Mouse (Mus musculus) mouse embryonic stem cell (cell line): ENCODE data around the gene Gnb4.

ENCODE experiments used
- in situ Hi-C, 2 experiments: fragments of 300-500 bp; cut with MboI; formaldehyde crosslinking; loops; 1 replicate in 1 of 2; 3 replicates in 1 of 2; pipeline ENCODE4 v1.14.3; 2019 to 2020; ENCODE audit warnings: low sequenced_read_pairs in 2 of 2, low pct_unique_long_range_greater_than_20kb in 1 of 2, mixed read lengths in 1 of 2; ENCODE audit not compliant: unreplicated experiment in 1 of 2

The Gnb4 gene

GRCm38 (mm10) chr3:32617053-32617642 lies 763 bp upstream of the Gnb4 start:
- in situ Hi-C loops = no loop called here

GRCm38 (mm10) chr3:32616006-32616330 lies 417 bp downstream of the Gnb4 start:
- in situ Hi-C loops = no loop called here

- in situ Hi-C loops = no loop called here
Measured at GRCm38 (mm10) chr3:32615376-32615775, 1.0 kb downstream of the Gnb4 start.

- in situ Hi-C loops = no loop called here
Measured at GRCm38 (mm10) chr3:32614786-32615185, 1.6 kb downstream of the Gnb4 start.

GRCm38 (mm10) chr3:32611606-32612170 lies 4.7 kb downstream of the Gnb4 start:
- in situ Hi-C loops = no loop called here

- in situ Hi-C loops = no loop called here
Measured at GRCm38 (mm10) chr3:32610560-32610959, 5.8 kb downstream of the Gnb4 start.

GRCm38 (mm10) chr3:32609233-32609632 lies 7.2 kb downstream of the Gnb4 start:
- in situ Hi-C loops = loop anchor here (5.0 to 10.0 kb wide), 2 partner anchors 86 to 88 kb away; no protein-coding TSS in a partner anchor

GRCm38 (mm10) chr3:32601055-32601454 lies 15.3 kb downstream of the Gnb4 start:
- in situ Hi-C loops = loop anchor here in 1 of 2 experiments (10.0 kb wide), 1 partner anchor 94 kb away; no protein-coding TSS in a partner anchor

- in situ Hi-C loops = no loop called here
Measured at GRCm38 (mm10) chr3:32599328-32599727, 17.1 kb downstream of the Gnb4 start.

- in situ Hi-C loops = no loop called here
Measured at GRCm38 (mm10) chr3:32595080-32595479, 21.3 kb downstream of the Gnb4 start.

- in situ Hi-C loops = no loop called here
Measured at GRCm38 (mm10) chr3:32586274-32586673, 30.1 kb downstream of the Gnb4 start.

- in situ Hi-C loops = no loop called here
Measured at GRCm38 (mm10) chr3:32583489-32583888, 32.9 kb downstream of the Gnb4 start.

GRCm38 (mm10) chr3:32581911-32582310 lies 34.5 kb downstream of the Gnb4 start:
- in situ Hi-C loops = no loop called here

GRCm38 (mm10) chr3:32580738-32581137 lies 35.6 kb downstream of the Gnb4 start:
- in situ Hi-C loops = no loop called here

GRCm38 (mm10) chr3:32578772-32579171 lies 37.6 kb downstream of the Gnb4 start:
- in situ Hi-C loops = no loop called here

GRCm38 (mm10) chr3:32575151-32575550 lies 41.2 kb downstream of the Gnb4 start:
- in situ Hi-C loops = no loop called here

GRCm38 (mm10) chr3:32573881-32574280 lies 42.5 kb downstream of the Gnb4 start:
- in situ Hi-C loops = no loop called here

GRCm38 (mm10) chr3:32573086-32573485 lies 43.3 kb downstream of the Gnb4 start:
- in situ Hi-C loops = no loop called here

- in situ Hi-C loops = no loop called here
Measured at GRCm38 (mm10) chr3:32563401-32563800, 53.0 kb downstream of the Gnb4 start.

GRCm38 (mm10) chr3:32553061-32553460 lies 63.3 kb downstream of the Gnb4 start:
- in situ Hi-C loops = no loop called here
